Mouse (Mus musculus) layer of hippocampus, adult 6 months (tissue): Measurements from ENCODE around the gene Olfr512. TPM values are rescaled to one million over a fixed set of nuclear protein-coding genes. Genes with fewer than 3 reads are reported as not detected.

Experiments used
- long read RNA-seq, 2 experiments: library from polyadenylated mRNA; unstranded; transcript quantifications; one replicate each; pipeline ENCODE4 v2.0.0; 2019 to 2020
- polyA plus RNA-seq: library from polyadenylated mRNA; unstranded; fragments of <200 nt; fragmentation: Nextera tagmentation; gene quantifications from 2 replicates; pipeline ENCODE4 v1.2.3, GENCODE M21; 2021

Olfr512 gene
- not detected in 2 replicates for polyA plus RNA-seq
- long read RNA-seq, experiment 1, result 0 reads
- long read RNA-seq, experiment 2, result 0 reads

GRCm38 (mm10) chr7:108713020-108713419, at the start of gene Olfr512:
Olfr512 (plus strand) TSS chr7:108713320.

GRCm38 (mm10) chr7:108666118-108666517, 47.0 kb upstream of the Olfr512 start, which contains the start of gene Olfr510:
Olfr510 (plus strand) TSS chr7:108666418.

GRCm38 (mm10) chr7:108750673-108751072, 37.6 kb downstream of the Olfr512 start, which contains the start of gene Olfr513:
Olfr513 (plus strand) TSS chr7:108750973.

Other genes starting within 250 kb of the Olfr512 start
- gene Olfr498, start 248.0 kb upstream of the Olfr512 start, polyA plus RNA-seq, result not detected in 2 replicates
- not detected in 2 replicates for gene Olfr502, start 188.3 kb upstream of the Olfr512 start, polyA plus RNA-seq
- gene Olfr503, start 168.8 kb upstream of the Olfr512 start, polyA plus RNA-seq, result not detected in 2 replicates
- not detected in 2 replicates for gene Olfr504, start 147.5 kb upstream of the Olfr512 start, polyA plus RNA-seq
- not detected in 2 replicates for gene Olfr506, start 102.5 kb upstream of the Olfr512 start, polyA plus RNA-seq
- gene Olfr507, start 91.5 kb upstream of the Olfr512 start, polyA plus RNA-seq, result not detected in 2 replicates
- not detected in 2 replicates for gene Olfr508, start 83.3 kb upstream of the Olfr512 start, polyA plus RNA-seq
- gene Olfr509, start 61.4 kb upstream of the Olfr512 start, polyA plus RNA-seq, result not detected in 2 replicates
- not detected in 2 replicates for gene Olfr510, start 46.9 kb upstream of the Olfr512 start, polyA plus RNA-seq
- gene Olfr513, start 37.7 kb downstream of the Olfr512 start, polyA plus RNA-seq, result not detected in 2 replicates
- not detected in 2 replicates for gene Olfr514, start 112.7 kb downstream of the Olfr512 start, polyA plus RNA-seq
- gene Olfr516, start 137.2 kb downstream of the Olfr512 start, polyA plus RNA-seq, result not detected in 2 replicates
- gene Olfr517, start 159.1 kb downstream of the Olfr512 start, polyA plus RNA-seq, result not detected in 2 replicates
- gene Olfr518, start 171.7 kb downstream of the Olfr512 start, polyA plus RNA-seq, result not detected in 2 replicates
- not detected in 2 replicates for gene Olfr519, start 181.1 kb downstream of the Olfr512 start, polyA plus RNA-seq
- 0.05 TPM in 1 of 2 replicates, not detected in the other for gene Nlrp10, start 216.9 kb downstream of the Olfr512 start, polyA plus RNA-seq
- 161 and 196 TPM in 2 replicates for gene Eif3f, start 221.1 kb downstream of the Olfr512 start, polyA plus RNA-seq
- gene Tub, start 237.0 kb downstream of the Olfr512 start, polyA plus RNA-seq, result 12.9 and 13.1 TPM in 2 replicates